Mouse (Mus musculus): Measurements from ENCODE around the gene Mcm10.

DNA sequence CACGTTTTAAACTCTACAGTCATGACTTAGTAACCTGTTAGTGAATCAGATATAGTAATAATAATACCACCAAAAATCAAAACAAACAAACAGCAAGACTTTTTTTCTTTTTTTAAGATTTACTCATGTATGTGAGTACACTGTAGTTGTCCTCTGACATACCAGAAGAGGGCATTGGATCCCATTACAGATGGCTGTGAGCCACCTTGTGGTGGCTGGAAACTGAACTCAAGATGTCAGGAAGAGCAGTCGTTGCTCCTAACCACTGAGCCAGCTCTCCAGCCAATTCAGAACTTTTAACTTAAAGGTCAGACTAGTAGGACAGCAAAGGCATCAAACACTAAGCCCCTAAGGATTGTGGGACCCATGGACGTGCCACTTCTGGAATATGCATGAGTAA is 13.7 kb downstream of the Mcm10 start:
- TF ChIP-seq POLR2A (IDR thresholded peaks at IDR 0.05; ENCODE audit: insufficient read depth, low read depth, low read length) (no peak), CTCF (IDR thresholded peaks at IDR 0.05; ENCODE audit: insufficient read depth, low read depth, low read length) (no peak)
